Mouse (Mus musculus): ENCODE data around the gene Rnf207.

Rnf207 gene

DNA sequence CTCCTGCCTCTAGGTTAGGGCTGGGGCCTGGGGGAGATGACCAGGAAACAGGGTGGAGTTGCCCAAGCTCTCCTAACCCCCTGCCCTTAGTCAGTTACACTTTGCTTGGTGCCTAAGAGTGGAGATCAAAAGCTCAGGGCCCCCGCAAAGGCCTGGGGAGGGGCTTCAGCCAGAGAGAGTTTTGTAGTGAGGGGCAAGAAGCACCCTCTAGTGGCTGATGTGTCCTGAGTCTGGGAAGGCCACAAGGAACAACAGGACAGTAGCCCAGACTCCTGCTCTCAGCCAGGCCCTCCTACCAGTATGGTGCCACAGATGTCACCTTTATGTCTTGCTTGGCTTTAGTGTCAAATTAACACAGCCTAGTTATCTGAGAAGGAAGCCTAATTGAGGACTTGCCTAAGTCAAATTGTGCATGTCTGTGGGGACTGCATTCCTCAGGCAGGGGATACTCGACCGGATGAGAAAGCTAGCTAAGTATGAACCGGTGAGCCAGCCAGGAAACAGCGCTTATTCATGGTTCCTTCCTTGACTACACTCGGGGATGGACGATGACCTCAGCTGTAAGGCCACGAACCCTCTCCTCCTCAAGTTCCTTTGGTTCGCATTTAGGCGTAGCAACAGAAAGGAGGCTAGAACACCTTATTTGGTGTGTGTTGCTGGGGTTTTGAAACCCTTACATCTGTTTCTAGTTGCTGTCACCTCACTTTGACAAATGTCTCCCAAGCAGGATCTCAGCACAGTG, 24.4 kb downstream of the Rnf207 start:
- DNase-seq (ENCODE audit: low read depth, low spot score): peak; percentile 29

DNA sequence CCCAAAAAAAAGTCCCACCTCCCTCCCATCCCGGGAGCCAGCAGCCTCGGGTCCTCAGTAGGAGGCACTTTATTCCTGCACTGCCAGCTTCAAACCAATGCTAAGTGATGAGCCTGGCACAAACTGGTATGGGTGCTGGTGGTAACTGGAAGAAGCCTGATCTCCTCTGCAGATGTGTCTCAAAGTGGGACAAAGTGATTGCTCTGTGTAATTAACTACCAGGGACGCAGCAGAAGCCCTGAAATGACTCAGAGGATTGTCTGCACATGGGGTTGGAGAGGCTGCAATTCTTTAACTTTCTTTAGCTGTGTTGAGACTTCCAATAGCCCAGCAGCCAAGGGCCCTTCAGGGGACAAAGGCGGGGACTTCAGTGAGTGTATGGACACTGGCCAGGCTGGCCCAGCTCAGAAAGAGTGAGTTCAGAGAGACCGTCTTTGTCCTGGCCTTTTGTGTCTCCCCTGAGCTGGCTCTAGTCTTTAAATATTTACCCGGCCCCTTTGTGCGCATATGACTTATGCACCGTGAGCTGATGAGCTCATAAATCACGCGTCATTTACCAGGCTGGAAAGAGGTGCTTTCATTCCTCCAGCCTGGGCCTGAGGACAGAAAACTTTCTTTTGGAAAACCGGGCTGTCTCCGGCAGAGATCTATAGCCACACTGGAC, 26.6 kb downstream of the Rnf207 start:
- DNase-seq (ENCODE audit: low read depth, low spot score): peak; percentile 36

- no peak for DNase-seq (ENCODE audit: low read depth, low spot score)
Observed at GRCm38 (mm10) chr4:152291562-152291961, 27.2 kb downstream of the Rnf207 start, which contains the start of gene Hes3. Gene Hes3 (minus strand): TSS chr4:152291662.

DNA sequence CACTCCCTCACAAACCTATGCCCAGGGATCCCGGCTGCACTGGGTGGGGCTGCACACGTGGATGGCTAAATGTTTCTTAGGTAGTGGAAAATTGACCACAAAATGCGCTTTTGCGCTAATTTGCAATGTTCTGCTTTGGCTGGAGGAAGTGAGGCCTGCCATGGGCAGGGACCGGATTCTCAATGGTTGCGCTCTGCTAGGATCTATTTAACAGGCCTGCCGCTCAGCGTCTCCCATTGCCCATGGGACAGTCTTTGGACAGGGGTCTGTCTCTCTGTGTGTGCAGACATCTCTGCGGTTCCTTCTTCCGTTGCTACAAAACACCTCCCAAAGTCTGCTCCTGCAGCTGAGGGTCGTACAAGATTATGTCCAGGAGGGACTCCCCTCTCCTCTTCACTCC, 27.8 kb downstream of the Rnf207 start:
- DNase-seq (ENCODE audit: low read depth, low spot score): no peak

DNA sequence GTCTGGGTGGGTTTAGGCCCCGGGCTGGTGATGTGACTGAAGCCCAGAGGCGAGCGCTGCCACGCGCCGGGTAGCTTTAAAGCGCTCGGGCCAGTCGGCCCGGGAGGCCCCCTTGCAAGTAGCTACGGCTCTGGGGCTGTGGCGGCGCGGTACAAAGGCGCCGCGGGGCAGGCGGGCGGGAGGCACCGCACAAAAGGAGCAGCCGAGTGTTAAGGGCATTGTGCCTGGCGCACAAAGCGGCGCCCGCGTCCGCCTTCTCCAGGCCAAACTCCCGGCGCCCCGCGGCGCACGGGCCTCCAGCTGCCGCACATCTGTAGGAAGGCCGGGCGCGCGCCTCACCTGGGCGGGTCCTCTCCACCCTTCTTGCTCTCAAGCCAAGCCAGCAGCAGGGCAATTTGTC, 28.4 kb downstream of the Rnf207 start:
- DNase-seq (ENCODE audit: low read depth, low spot score): no peak

- DNase-seq (ENCODE audit: low read depth, low spot score): no peak
Observed at GRCm38 (mm10) chr4:152288398-152288945, 30.3 kb downstream of the Rnf207 start.

DNA sequence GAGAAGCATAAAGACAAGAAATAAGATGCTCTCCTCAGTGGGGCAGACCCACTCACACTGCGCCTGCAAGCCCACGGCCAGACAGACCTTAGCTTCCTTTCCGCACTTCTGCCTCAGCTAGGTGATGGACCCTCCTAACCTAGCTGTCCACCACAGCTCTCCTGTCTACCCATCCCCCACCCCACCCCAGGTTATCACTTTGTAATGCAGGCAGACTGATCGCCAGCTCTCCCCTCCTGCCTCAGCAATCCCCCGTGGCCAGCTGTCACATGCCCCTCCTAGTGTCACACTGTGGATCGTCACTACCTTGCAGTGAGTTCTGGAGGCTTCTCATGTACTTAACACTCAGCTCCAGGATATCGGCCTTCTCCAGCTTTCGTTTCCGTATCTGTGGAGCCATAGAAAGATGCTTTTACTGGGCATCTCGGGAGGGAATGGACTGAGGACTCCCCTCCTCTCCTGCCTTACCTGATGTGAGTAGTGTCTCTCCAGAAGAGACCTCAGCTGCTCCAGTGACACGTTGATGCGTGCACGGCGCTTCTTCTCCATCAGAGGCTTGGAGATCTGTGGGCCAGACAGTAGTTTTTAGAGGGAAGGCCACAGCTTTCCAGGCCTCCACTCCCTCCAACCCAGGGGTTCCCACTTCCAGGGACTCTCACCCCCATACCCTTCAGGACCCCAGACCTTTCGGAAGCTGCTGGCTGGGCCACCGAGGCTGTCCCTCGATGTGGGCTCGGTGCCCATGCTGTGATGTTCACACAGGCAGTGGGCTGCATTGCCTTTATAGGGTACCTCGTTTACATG, 31.3 kb downstream of the Rnf207 start:
- no peak for DNase-seq (ENCODE audit: low read depth, low spot score)

- peak; percentile 34 for DNase-seq (ENCODE audit: low read depth, low spot score)
Observed at GRCm38 (mm10) chr4:152286887-152287286, 31.9 kb downstream of the Rnf207 start.

DNA sequence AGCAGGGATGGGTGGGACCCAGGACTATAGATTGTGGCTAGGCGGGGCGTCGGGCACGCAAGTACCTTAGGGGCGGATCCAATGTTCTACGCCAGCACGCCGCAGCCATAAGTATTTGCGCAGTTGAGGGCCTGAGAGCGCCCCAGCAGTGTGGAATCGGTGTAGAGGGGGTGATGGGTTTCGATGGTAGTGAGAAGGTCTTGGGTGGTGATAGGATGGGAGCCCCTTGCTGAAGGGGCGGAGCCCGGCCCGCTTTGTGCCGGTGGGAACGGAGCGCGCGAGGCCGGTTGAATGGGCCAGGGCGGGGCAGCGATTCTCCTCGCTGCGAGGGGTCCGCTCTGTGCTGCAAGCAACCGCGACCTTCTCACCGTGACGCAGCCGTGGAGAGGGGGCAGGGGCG, 32.6 kb downstream of the Rnf207 start:
- no peak for DNase-seq (ENCODE audit: low read depth, low spot score)

DNA sequence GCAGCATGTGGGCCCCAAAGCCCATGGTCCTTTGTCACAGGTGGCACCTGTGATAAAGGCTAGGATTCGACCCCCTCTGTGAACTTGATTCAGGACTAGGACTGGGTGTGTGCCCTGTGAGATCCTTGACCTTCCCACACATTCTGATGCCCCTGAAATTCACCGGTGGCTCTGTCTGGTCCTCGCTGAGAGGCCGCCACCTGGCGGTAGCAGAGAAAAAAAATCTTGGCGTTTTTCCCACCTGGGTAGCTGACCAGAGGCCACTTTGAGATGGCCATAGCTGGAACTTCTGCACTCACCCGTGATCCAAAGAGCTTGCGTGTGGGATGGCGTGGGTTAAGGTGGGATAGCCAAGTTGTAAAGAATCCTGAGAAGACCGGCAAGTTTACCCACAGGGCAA, 33.3 kb downstream of the Rnf207 start:
- DNase-seq (ENCODE audit: low read depth, low spot score): peak; percentile 82

DNA sequence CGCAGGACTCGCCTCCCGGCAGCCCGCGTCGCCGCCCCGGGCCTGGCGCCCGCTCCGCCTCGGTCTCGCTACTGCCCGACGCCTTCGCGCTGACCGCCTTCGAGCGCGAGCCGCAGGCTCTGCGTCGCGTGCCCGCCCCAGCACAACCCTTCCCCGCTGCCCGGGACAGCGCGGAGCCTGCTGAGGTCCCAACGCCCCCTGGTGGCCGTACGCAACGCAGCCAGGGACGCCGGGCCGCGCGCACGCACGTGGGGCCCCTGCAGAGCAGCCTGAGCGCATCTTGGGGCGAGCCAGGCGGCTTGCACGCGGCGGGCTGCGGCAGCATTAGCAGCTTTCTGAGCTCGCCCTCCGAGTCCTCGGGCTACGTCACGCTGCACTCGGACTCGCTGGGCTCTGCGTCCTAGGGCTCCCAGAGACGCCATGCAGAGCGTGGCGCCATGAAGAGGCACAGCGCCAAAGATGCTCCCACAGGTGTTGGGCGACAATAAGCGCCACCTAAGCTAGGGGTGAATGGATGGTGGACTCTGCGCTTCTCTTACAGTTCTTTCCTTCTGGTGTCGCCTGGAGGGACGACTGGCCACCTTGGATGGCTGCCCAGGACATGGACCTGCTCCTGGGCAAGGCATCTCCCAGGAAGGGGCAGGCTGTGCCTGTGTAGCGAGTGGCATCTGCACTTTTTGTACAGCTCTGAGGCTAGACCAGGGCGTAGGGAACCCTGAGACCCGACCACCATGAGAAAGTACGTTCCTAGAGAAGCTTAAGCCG, 35.4 kb downstream of the Rnf207 start:
- DNase-seq (ENCODE audit: low read depth, low spot score): no peak

GRCm38 (mm10) chr4:152282721-152283120, 36.1 kb downstream of the Rnf207 start:
- DNase-seq (ENCODE audit: low read depth, low spot score): no peak

DNA sequence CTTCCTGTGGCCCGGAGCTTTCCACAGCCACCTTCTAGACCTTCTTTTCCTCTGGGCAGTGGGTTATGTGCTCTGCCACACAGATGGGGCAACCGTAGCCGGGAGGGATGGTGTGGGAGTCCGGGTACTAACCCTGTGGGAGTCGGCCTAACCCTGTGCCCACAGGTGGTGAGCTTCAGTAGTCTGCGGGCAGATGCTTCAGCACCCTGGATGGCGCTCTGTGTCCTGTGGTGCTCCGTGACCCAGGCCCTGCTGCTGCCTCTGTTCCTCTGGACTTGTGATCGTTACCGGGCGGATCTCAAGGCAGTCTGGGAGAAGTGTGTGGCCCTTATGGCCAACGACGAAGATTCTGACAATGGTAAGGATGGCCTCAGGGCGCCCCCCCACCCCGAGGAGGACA, 37.2 kb downstream of the Rnf207 start:
- no peak for DNase-seq (ENCODE audit: low read depth, low spot score)

GRCm38 (mm10) chr4:152278986-152279385, 39.8 kb downstream of the Rnf207 start:
- no peak for DNase-seq (ENCODE audit: low read depth, low spot score)

- DNase-seq (ENCODE audit: low read depth, low spot score): no peak
Observed at GRCm38 (mm10) chr4:152277916-152278315, 40.9 kb downstream of the Rnf207 start.

GRCm38 (mm10) chr4:152276389-152277347, 42.1 kb downstream of the Rnf207 start:
- peak; percentile 38 for DNase-seq (ENCODE audit: low read depth, low spot score)

GRCm38 (mm10) chr4:152274681-152275131, 44.1 kb downstream of the Rnf207 start:
- peak; percentile 71 for DNase-seq (ENCODE audit: low read depth, low spot score)

GRCm38 (mm10) chr4:152273621-152274236, 45.1 kb downstream of the Rnf207 start, which contains the start of gene Gpr153:
Gene Gpr153 (plus strand): TSS chr4:152274232.
- DNase-seq (ENCODE audit: low read depth, low spot score): peak; percentile 81

DNA sequence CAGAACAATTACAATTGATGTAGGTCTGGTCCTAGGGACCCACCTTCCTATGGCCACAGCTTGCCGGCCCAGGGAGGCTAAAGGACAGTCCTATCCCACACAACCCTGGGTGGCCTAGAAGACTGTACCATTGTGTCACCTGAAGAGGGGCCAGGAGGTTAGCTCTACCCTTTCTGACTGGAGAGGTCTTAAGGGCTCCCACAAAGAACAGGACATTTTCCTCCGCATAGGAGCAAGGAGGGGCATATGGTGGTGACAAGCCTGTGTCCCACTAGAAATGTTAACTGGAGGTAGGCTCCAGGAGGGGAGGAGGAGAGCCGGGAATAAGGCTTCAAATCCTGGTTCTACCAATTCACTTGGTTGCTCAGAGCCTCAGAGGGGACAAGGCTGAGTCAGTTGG, 45.6 kb downstream of the Rnf207 start:
- DNase-seq (ENCODE audit: low read depth, low spot score): no peak

Data from 3T3-L1 (cell line).